Mouse (Mus musculus): ENCODE data around the gene Lsamp. TPM values are rescaled to one million over a fixed set of nuclear protein-coding genes. Genes with fewer than 3 reads are reported as not detected.
A peak's percentile ranks its signal among the peaks of the same experiment; 100 is the strongest.

Lsamp gene
- polyA plus RNA-seq, 1 experiment = not detected

DNA sequence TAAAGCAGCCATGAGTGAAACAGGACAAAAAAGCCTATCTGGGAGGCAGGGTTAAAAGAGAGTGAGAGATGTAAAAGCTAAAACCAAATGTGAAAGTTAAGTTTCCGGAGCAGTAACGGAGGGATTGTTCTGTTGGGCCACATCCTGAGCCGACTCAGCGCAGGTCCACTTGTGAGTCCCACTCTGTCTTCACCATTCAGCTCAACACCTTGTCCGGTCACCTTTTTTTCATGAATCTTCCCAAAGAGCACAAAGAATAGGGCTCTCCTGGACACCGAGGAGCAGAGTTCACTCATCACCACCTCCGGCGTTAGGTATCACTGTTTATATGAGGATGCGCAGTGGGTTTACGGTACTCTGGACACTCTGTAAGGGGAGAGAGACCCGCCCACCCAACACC is 2196.3 kb downstream of the Lsamp start:
- no peak overlapping the region for H3K4me3 ChIP-seq
- TF ChIP-seq E2F4 (IDR thresholded peaks at IDR 0.05; ENCODE audit: insufficient read depth) (no peak), POLR2A (IDR thresholded peaks at IDR 0.05; ENCODE audit: insufficient read length, low read depth) (no peak), MYOG (IDR thresholded peaks at IDR 0.05; ENCODE audit: control insufficient read depth in 1 of 3, insufficient read depth in 1 of 3, insufficient read length in 2 of 3, low read depth in 2 of 3) (no peak), MAX (IDR thresholded peaks at IDR 0.05; ENCODE audit: low read depth) (no peak), POLR2AphosphoS2 (IDR thresholded peaks at IDR 0.05; ENCODE audit: insufficient read length, low read depth) (no peak), SRF (IDR thresholded peaks at IDR 0.05; ENCODE audit: control insufficient read depth, insufficient read length, low read depth) (no peak), TCF3 (IDR thresholded peaks at IDR 0.05; ENCODE audit: insufficient read length, low read depth) (no peak), MYOD1 (IDR thresholded peaks at IDR 0.05; ENCODE audit: control insufficient read depth in 1 of 3, insufficient read length in 2 of 3, low read depth in 2 of 3) (no peak), CEBPB (IDR thresholded peaks at IDR 0.05; ENCODE audit: insufficient read depth, poor library complexity, severe bottlenecking) (no peak), USF1 (IDR thresholded peaks at IDR 0.05; ENCODE audit: low read depth) (no peak), REST (IDR thresholded peaks at IDR 0.05; ENCODE audit: insufficient read depth, insufficient read length) (no peak), TCF12 (IDR thresholded peaks at IDR 0.05; ENCODE audit: insufficient read depth, poor library complexity, severe bottlenecking) (no peak)
- no peak overlapping the region for H3K4me2 ChIP-seq (ENCODE audit: low read depth)
- no peaks in the 10 kb centered on the region for H3K27me3 ChIP-seq (ENCODE audit: control insufficient read depth, insufficient read depth, insufficient read length)
- H3K36me3 ChIP-seq (ENCODE audit: control insufficient read depth, insufficient read depth) = no peaks in the 10 kb centered on the region
- no peak overlapping the region for H3ac ChIP-seq (ENCODE audit: control insufficient read depth, insufficient read length)
- H3K79me2 ChIP-seq (ENCODE audit: control insufficient read depth, insufficient read depth) = no peaks in the 10 kb centered on the region

- TF ChIP-seq MYOD1 (IDR thresholded peaks at IDR 0.05; ENCODE audit: control insufficient read depth in 1 of 3, insufficient read length in 2 of 3, low read depth in 2 of 3) = no peak
- TF ChIP-seq USF1 (IDR thresholded peaks at IDR 0.05; ENCODE audit: low read depth) = no peak
- TF ChIP-seq SRF (IDR thresholded peaks at IDR 0.05; ENCODE audit: control insufficient read depth, insufficient read length, low read depth) = no peak
- no peak for TF ChIP-seq TCF12 (IDR thresholded peaks at IDR 0.05; ENCODE audit: insufficient read depth, poor library complexity, severe bottlenecking)
- TF ChIP-seq POLR2AphosphoS2 (IDR thresholded peaks at IDR 0.05; ENCODE audit: insufficient read length, low read depth) = no peak
- no peak for TF ChIP-seq MYOG (IDR thresholded peaks at IDR 0.05; ENCODE audit: control insufficient read depth in 1 of 3, insufficient read depth in 1 of 3, insufficient read length in 2 of 3, low read depth in 2 of 3)
- TF ChIP-seq CEBPB (IDR thresholded peaks at IDR 0.05; ENCODE audit: insufficient read depth, poor library complexity, severe bottlenecking) = no peak
- no peak for TF ChIP-seq MAX (IDR thresholded peaks at IDR 0.05; ENCODE audit: low read depth)
- no peak for TF ChIP-seq REST (IDR thresholded peaks at IDR 0.05; ENCODE audit: insufficient read depth, insufficient read length)
- no peak for TF ChIP-seq POLR2A (IDR thresholded peaks at IDR 0.05; ENCODE audit: insufficient read length, low read depth)
- no peak for TF ChIP-seq E2F4 (IDR thresholded peaks at IDR 0.05; ENCODE audit: insufficient read depth)
- no peak for TF ChIP-seq TCF3 (IDR thresholded peaks at IDR 0.05; ENCODE audit: insufficient read length, low read depth)
- no peaks in the 10 kb centered on the region for H3K79me2 ChIP-seq (ENCODE audit: control insufficient read depth, insufficient read depth)
- H3K4me3 ChIP-seq = peak overlapping the region; percentile 38
- H3ac ChIP-seq (ENCODE audit: control insufficient read depth, insufficient read length) = peak overlapping the region; percentile 2
- H3K36me3 ChIP-seq (ENCODE audit: control insufficient read depth, insufficient read depth) = no peaks in the 10 kb centered on the region
- H3K27me3 ChIP-seq (ENCODE audit: control insufficient read depth, insufficient read depth, insufficient read length) = no peaks in the 10 kb centered on the region
- H3K4me2 ChIP-seq (ENCODE audit: low read depth) = peak overlapping the region; percentile 98
Measured at GRCm38 (mm10) chr16:42189431-42190081, 2205.4 kb downstream of the Lsamp start.

GRCm38 (mm10) chr16:42190114-42191045 is 2206.2 kb downstream of the Lsamp start:
- peak overlapping the region; percentile 38 for H3K4me3 ChIP-seq
- H3K27me3 ChIP-seq (ENCODE audit: control insufficient read depth, insufficient read depth, insufficient read length) = no peaks in the 10 kb centered on the region
- H3K36me3 ChIP-seq (ENCODE audit: control insufficient read depth, insufficient read depth) = no peaks in the 10 kb centered on the region
- TF ChIP-seq MYOG (IDR thresholded peaks at IDR 0.05; ENCODE audit: control insufficient read depth in 1 of 3, insufficient read depth in 1 of 3, insufficient read length in 2 of 3, low read depth in 2 of 3) (peak in 1 of 3 experiments; percentile 64), POLR2AphosphoS2 (IDR thresholded peaks at IDR 0.05; ENCODE audit: insufficient read length, low read depth) (peak; percentile 66), POLR2A (IDR thresholded peaks at IDR 0.05; ENCODE audit: insufficient read length, low read depth) (peak; percentile 67), MAX (IDR thresholded peaks at IDR 0.05; ENCODE audit: low read depth) (no peak), MYOD1 (IDR thresholded peaks at IDR 0.05; ENCODE audit: control insufficient read depth in 1 of 3, insufficient read length in 2 of 3, low read depth in 2 of 3) (peak in 2 of 3 experiments; percentile 38 to 79), TCF12 (IDR thresholded peaks at IDR 0.05; ENCODE audit: insufficient read depth, poor library complexity, severe bottlenecking) (no peak)
- H3K4me2 ChIP-seq (ENCODE audit: low read depth) = peak overlapping the region; percentile 98
- peak overlapping the region; percentile 2 for H3ac ChIP-seq (ENCODE audit: control insufficient read depth, insufficient read length)
- H3K79me2 ChIP-seq (ENCODE audit: control insufficient read depth, insufficient read depth) = no peaks in the 10 kb centered on the region
